Mouse (Mus musculus) CD4-positive, CD25-positive, alpha-beta regulatory T cell, adult 9 weeks (primary cell): ENCODE data around the gene Nhlrc3. TPM values are rescaled to one million over a fixed set of nuclear protein-coding genes. Genes with fewer than 3 reads are reported as not detected.

Experiments used
- polyA plus RNA-seq: library from polyadenylated mRNA; unstranded; fragments of 100-300 nt; shearing (Covaris generic); gene quantifications from one replicate; pipeline ENCODE4 v1.2.1, GENCODE M21; 2017

The Nhlrc3 gene
- polyA plus RNA-seq = 21.5 TPM

DNA sequence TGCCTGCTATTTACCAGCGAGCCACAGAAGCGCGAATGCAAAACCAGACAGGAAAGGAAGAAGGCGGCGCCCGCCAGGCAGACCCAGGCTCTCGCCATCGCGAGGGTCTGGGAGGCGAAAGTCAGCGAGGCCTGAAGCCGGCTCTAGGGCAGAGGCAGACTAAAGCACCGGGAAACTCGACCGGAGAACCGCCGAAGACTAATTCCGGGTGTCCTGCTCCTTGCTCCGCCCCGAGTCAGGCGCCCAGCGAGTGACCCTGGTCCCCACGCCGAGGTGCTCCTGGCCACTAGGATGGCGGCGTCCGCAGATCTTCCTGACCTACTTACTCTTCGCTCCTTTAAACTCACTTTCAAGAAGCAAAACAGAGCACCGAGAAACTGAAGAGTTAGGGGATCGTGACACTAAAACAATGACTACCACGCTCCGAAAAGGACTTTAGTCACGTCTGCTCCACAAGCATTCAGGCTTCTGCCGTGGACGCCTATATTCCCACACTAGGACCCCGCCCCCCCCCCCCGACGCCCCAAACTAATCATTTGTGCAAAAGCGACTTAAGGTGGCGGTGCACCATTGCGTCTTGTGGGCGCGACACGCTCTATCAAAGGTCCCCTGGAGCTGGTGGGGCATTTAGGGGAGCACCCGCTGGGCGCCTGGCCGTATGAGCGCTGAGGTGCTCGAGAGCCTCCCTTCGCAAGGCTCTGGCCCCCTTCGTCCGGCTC is at the start of gene Nhlrc3, which contains the start of gene Proser1:
Gene Nhlrc3, minus strand, starts transcription at position 287 of the 719 bp plus-strand sequence.
Gene Proser1, plus strand, starts transcription at position 621 of the 719 bp plus-strand sequence.

GRCm38 (mm10) chr3:53488353-53488752 is 25.2 kb upstream of the Nhlrc3 start, which contains the start of gene Stoml3:
Stoml3 (plus strand) TSS chr3:53488653.

Other genes starting within 250 kb of the Nhlrc3 start
- 10.0 TPM for gene Proser1, start 334 bp upstream of the Nhlrc3 start, polyA plus RNA-seq
- not detected for gene Stoml3, start 25.3 kb upstream of the Nhlrc3 start, polyA plus RNA-seq
- gene Frem2, start 194.0 kb upstream of the Nhlrc3 start, polyA plus RNA-seq = not detected